Mouse (Mus musculus) E14TG2a.4 (cell line): ENCODE measurements around the gene Fgd4.

Source experiments
- H3K27me3 ChIP-seq: 2 replicates; pipeline ENCODE4 v1.6.1; 2014; ENCODE audit warnings: low read length, control low read depth; ENCODE audit not compliant: insufficient read depth
- H3K36me3 ChIP-seq: 2 replicates; pipeline ENCODE4 v1.6.1; 2014; ENCODE audit warnings: low read length, control low read depth; ENCODE audit not compliant: insufficient read depth
- H3K4me1 ChIP-seq: replicated peaks from 2 replicates; pipeline ENCODE4 v1.6.1; 2014; ENCODE audit warnings: low read depth, low read length, control low read depth
- H3K4me3 ChIP-seq: replicated peaks from 2 replicates; pipeline ENCODE4 v1.5.1; 2014; ENCODE audit warnings: mild to moderate bottlenecking, low read length
- H3K9me3 ChIP-seq: 2 replicates; pipeline ENCODE4 v1.6.1; 2014; ENCODE audit warnings: low read length, control low read depth
- CTCF ChIP-seq: conservative IDR thresholded peaks from 2 replicates; pipeline ENCODE4 v1.5.1; 2014; ENCODE audit warnings: low read length
- NANOG ChIP-seq: IDR thresholded peaks from 2 replicates; pipeline ENCODE4 v1.6.1; 2014; ENCODE audit warnings: borderline replicate concordance, low read length, mixed read lengths
- POU5F1 ChIP-seq: IDR thresholded peaks from 2 replicates; pipeline ENCODE4 v1.6.1; 2014; ENCODE audit warnings: low read length, borderline replicate concordance

The Fgd4 gene

GRCm38 (mm10) chr16:16573167-16573566 lies 27.2 kb downstream of the Fgd4 start:
- no peaks in the 10 kb centered on the region for H3K36me3 ChIP-seq
- TF ChIP-seq NANOG (no peak), CTCF (no peak), POU5F1 (no peak)
- H3K27me3 ChIP-seq = no peaks in the 10 kb centered on the region; the same call in 1 of the 2 replicates
- no peaks in the 10 kb centered on the region for H3K9me3 ChIP-seq
- H3K4me3 ChIP-seq = no peak overlapping the region
- H3K4me1 ChIP-seq = no peaks in the 10 kb centered on the region

- Histone ChIP-seq H3K36me3 (no peaks in the 10 kb centered on the region), H3K27me3 (no peaks in the 10 kb centered on the region), H3K9me3 (no peaks in the 10 kb centered on the region), H3K4me1 (peaks cover 11% of the 10 kb centered on the region), H3K4me3 (no peak overlapping the region)
- TF ChIP-seq CTCF = no peak
Observed at GRCm38 (mm10) chr16:16571356-16571755, 29.0 kb downstream of the Fgd4 start.

GRCm38 (mm10) chr16:16566786-16567185 lies 33.6 kb downstream of the Fgd4 start:
- H3K36me3 ChIP-seq = no peaks in the 10 kb centered on the region
- no peak overlapping the region for H3K4me3 ChIP-seq
- H3K4me1 ChIP-seq = peaks cover 16% of the 10 kb centered on the region
- no peaks in the 10 kb centered on the region for H3K9me3 ChIP-seq
- no peaks in the 10 kb centered on the region for H3K27me3 ChIP-seq
- TF ChIP-seq CTCF = no peak
- no peak for TF ChIP-seq POU5F1
- TF ChIP-seq NANOG = peak; percentile 100

DNA sequence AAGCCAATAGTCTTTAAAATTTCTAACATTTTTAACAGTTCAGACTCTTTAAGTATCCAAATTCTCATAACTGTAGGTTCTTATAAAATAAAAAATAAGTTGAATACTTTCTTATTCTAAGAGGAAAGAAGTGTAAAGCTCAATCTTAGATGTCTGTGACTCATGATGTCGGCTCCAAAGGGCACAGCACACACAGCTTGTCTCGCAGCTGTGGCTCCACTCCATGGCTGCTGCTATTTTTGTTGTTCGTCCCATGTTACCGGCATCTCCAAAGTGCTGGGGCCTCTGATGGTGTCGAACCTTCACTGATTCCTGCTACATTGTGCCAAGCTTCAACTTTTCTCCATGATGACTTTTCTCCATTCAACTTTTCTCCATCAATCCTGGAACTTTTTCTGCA lies 34.1 kb downstream of the Fgd4 start:
- Histone ChIP-seq H3K4me3 (no peak overlapping the region), H3K4me1 (peaks cover 16% of the 10 kb centered on the region), H3K27me3 (no peaks in the 10 kb centered on the region), H3K36me3 (no peaks in the 10 kb centered on the region), H3K9me3 (no peaks in the 10 kb centered on the region)
- TF ChIP-seq POU5F1 = no peak
- no peak for TF ChIP-seq NANOG
- no peak for TF ChIP-seq CTCF

GRCm38 (mm10) chr16:16565786-16566185 lies 34.6 kb downstream of the Fgd4 start:
- Histone ChIP-seq H3K36me3 (no peaks in the 10 kb centered on the region), H3K4me1 (peaks cover 17% of the 10 kb centered on the region), H3K9me3 (no peaks in the 10 kb centered on the region), H3K27me3 (no peaks in the 10 kb centered on the region), H3K4me3 (no peak overlapping the region)
- no peak for TF ChIP-seq NANOG
- no peak for TF ChIP-seq POU5F1
- no peak for TF ChIP-seq CTCF

- Histone ChIP-seq H3K4me1 (peaks cover 37% of the 10 kb centered on the region), H3K36me3 (no peaks in the 10 kb centered on the region), H3K27me3 (no peaks in the 10 kb centered on the region), H3K9me3 (no peaks in the 10 kb centered on the region), H3K4me3 (no peak overlapping the region)
- TF ChIP-seq POU5F1 (no peak), CTCF (no peak), NANOG (no peak)
Observed at GRCm38 (mm10) chr16:16560718-16561117, 39.6 kb downstream of the Fgd4 start.

GRCm38 (mm10) chr16:16559878-16560531 lies 40.3 kb downstream of the Fgd4 start:
- no peaks in the 10 kb centered on the region for H3K9me3 ChIP-seq
- TF ChIP-seq CTCF = no peak
- TF ChIP-seq POU5F1 = no peak
- no peak for TF ChIP-seq NANOG
- no peaks in the 10 kb centered on the region for H3K27me3 ChIP-seq
- H3K4me1 ChIP-seq = peaks cover 34% of the 10 kb centered on the region
- peak overlapping the region; percentile 64 for H3K4me3 ChIP-seq
- H3K36me3 ChIP-seq = no peaks in the 10 kb centered on the region

DNA sequence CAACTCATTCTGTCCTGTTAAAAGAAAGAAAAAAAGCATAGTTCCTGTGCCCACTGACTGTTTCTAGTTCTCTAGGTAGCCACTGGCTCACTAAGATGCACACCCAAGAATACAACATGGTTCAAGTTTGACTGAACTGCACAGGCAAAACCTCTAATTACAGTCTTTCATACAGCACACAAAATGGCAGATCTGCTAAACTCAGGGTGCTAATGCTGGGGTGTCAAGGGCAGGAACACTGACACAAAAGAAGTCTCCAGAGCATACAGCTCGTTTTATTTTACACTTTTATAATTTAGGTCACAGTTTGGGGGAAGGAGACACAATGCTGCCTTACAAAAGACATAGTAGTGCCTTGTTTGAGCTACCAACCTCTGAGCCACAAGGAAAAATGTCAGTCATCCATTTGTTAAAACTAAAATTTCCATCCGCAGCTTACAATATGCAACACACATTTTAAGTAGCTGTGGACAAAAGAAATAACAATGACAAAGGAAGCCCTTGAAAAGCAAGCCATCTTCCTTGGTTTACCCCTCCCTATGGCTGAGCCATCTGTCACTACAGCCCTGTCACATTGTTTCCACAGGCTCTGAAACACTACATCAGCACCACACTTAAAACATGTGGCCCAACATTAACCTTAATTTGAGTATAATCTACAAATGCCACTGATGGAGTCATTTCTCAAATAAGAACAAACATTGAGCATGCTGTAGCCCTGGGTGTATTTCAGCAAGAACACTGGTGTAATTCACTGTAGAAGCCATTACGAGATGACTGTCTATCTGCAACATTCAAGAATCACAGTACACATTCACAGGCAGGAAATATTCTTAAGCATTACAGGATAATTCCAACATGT lies 41.1 kb downstream of the Fgd4 start:
- Histone ChIP-seq H3K9me3 (no peaks in the 10 kb centered on the region), H3K4me1 (peaks cover 34% of the 10 kb centered on the region)
- TF ChIP-seq CTCF (no peak), POU5F1 (no peak), NANOG (no peak)

More for the DNA sequence above, 41.1 kb downstream of the Fgd4 start:
- peak overlapping the region; percentile 64 for H3K4me3 ChIP-seq
- no peaks in the 10 kb centered on the region for H3K36me3 ChIP-seq
- no peaks in the 10 kb centered on the region for H3K27me3 ChIP-seq
